Mouse (Mus musculus): ENCODE data around the gene Plekha6. TPM values are rescaled to one million over a fixed set of nuclear protein-coding genes. Genes with fewer than 3 reads are reported as not detected.

Gene Plekha6
- polyA plus RNA-seq, 1 experiment from 2014 or later: 4.6 TPM

DNA sequence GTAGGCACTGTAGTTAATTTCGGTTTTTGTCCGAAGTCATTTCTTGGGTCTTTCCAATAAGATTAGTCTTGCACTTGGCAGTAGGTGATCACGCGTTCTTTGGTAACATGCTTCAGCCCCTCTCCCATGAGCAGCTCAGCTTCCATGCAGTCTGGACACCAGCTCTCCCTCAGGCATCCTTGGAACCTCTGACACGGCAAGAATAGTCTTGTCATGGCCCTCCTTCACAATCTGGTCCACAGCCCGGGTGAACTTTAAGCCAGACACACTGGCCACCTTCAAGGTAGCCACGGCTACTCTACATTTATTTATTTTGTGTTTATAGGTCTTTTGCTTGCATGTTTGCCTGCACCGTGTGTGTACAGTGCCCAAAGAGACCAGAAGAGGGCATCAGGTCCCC lies 15.9 kb upstream of the Plekha6 start:
- H3K4me2 ChIP-seq: no peak overlapping the region
- H3K9me3 ChIP-seq: no peaks in the 10 kb centered on the region
- no peaks in the 10 kb centered on the region for H3K4me1 ChIP-seq
- no peak overlapping the region for H3K9ac ChIP-seq
- no peak for ATAC-seq (ENCODE audit: insufficient number of reproducible peaks, low FRiP score, low TSS enrichment, low read depth)
- WGBS: 90% methylated on average over 8 of the region's 8 CpGs
- no peak overlapping the region for H3K4me3 ChIP-seq
- no peaks in the 10 kb centered on the region for H3K27me3 ChIP-seq
- no peaks in the 10 kb centered on the region for H3K36me3 ChIP-seq
- no peak overlapping the region for H3K27ac ChIP-seq

- Histone ChIP-seq H3K9me3 (no peaks in the 10 kb centered on the region), H3K36me3 (no peaks in the 10 kb centered on the region), H3K4me3 (no peak overlapping the region), H3K4me1 (no peaks in the 10 kb centered on the region), H3K27ac (no peak overlapping the region), H3K9ac (no peak overlapping the region), H3K27me3 (no peaks in the 10 kb centered on the region), H3K4me2 (no peak overlapping the region)
- WGBS: 85% methylated on average over 2 of the region's 2 CpGs
- no peak for ATAC-seq (ENCODE audit: insufficient number of reproducible peaks, low FRiP score, low TSS enrichment, low read depth)
These were observed 13.5 kb upstream of the Plekha6 start for GRCm38 (mm10) chr1:133150556-133150955.

- no peak overlapping the region for H3K4me2 ChIP-seq
- ATAC-seq (ENCODE audit: insufficient number of reproducible peaks, low FRiP score, low TSS enrichment, low read depth): no peak
- 84% methylated on average over 3 of the region's 3 CpGs for WGBS
These were observed 11.8 kb upstream of the Plekha6 start for GRCm38 (mm10) chr1:133152213-133152612.

DNA sequence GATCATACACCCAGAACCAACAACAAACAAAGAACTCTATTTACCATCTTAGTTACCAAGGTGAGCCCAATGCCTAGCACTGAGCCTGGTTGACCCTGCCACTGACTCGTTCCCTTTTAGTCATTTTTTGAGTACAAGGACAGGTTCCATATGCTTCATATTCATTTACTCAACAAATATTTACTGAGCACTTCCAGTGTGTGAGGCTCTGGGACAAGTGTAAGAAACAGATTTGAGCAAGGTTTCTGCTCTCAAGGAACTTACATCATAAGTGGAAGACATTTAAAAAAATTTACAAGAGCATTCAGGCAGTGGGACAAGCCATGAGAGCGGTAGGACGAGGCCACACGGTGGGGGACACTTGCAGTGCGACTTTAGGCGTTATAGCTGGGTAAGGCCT lies 8.7 kb upstream of the Plekha6 start:
- H3K27me3 ChIP-seq: peaks cover 5% of the 10 kb centered on the region; the same call in 1 of the 2 replicates
- H3K9me3 ChIP-seq: no peaks in the 10 kb centered on the region
- H3K4me3 ChIP-seq: no peak overlapping the region
- H3K36me3 ChIP-seq: no peaks in the 10 kb centered on the region
- no peak overlapping the region for H3K9ac ChIP-seq
- H3K4me1 ChIP-seq: peaks cover 7% of the 10 kb centered on the region
- ATAC-seq (ENCODE audit: insufficient number of reproducible peaks, low FRiP score, low TSS enrichment, low read depth): no peak
- H3K4me2 ChIP-seq: no peak overlapping the region
- H3K27ac ChIP-seq: no peak overlapping the region
- 79% methylated on average over 6 of the region's 6 CpGs for WGBS

More at GRCm38 (mm10) chr1:133152213-133152612, 11.8 kb upstream of the Plekha6 start:
- no peaks in the 10 kb centered on the region for H3K4me1 ChIP-seq
- H3K27ac ChIP-seq: no peak overlapping the region
- H3K9ac ChIP-seq: no peak overlapping the region
- H3K27me3 ChIP-seq: no peaks in the 10 kb centered on the region
- H3K36me3 ChIP-seq: no peaks in the 10 kb centered on the region
- no peaks in the 10 kb centered on the region for H3K9me3 ChIP-seq
- no peak overlapping the region for H3K4me3 ChIP-seq

DNA sequence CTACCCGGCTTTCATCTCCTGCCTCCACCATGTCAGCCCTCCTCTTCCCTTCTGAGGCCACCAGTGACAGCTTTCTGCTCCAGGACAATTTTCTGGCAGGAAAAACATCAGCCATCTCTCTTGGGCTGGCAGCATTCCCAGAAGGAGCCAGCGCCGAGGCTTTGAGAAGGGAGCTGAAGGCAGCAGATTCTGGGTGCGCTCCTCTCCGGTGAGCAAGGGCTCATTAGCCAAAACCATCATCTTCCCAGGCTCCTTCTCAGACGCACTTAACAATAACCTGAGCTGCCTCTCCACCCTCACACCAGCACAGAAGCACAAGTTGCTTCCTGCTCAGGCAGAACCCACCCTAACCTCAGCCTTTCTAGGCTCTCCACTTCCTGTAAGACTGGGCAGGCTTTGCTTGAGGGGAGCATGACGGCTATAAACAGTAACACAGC lies 4.9 kb upstream of the Plekha6 start:
- Histone ChIP-seq H3K27me3 (peaks cover 40% of the 10 kb centered on the region), H3K9me3 (no peaks in the 10 kb centered on the region), H3K27ac (peak overlapping the region; percentile 65), H3K9ac (no peak overlapping the region), H3K4me2 (peak overlapping the region; percentile 25), H3K4me3 (no peak overlapping the region), H3K36me3 (no peaks in the 10 kb centered on the region), H3K4me1 (peaks cover 20% of the 10 kb centered on the region)
- 15% methylated on average over 7 of the region's 7 CpGs for WGBS
- no peak for ATAC-seq (ENCODE audit: insufficient number of reproducible peaks, low FRiP score, low TSS enrichment, low read depth)

- 44% methylated on average over 4 of the region's 4 CpGs for WGBS
- H3K27me3 ChIP-seq: peaks cover 58% of the 10 kb centered on the region
- H3K27ac ChIP-seq: no peak overlapping the region
- no peak for ATAC-seq (ENCODE audit: insufficient number of reproducible peaks, low FRiP score, low TSS enrichment, low read depth)
- no peak overlapping the region for H3K9ac ChIP-seq
- no peak overlapping the region for H3K4me3 ChIP-seq
- peaks cover 30% of the 10 kb centered on the region for H3K4me1 ChIP-seq
- H3K4me2 ChIP-seq: no peak overlapping the region
- no peaks in the 10 kb centered on the region for H3K9me3 ChIP-seq
- no peaks in the 10 kb centered on the region for H3K36me3 ChIP-seq
These were observed 2.5 kb upstream of the Plekha6 start for GRCm38 (mm10) chr1:133161559-133161958.

GRCm38 (mm10) chr1:133162046-133162445 lies 2.0 kb upstream of the Plekha6 start:
- WGBS: 55% methylated on average over 10 of the region's 10 CpGs
- H3K4me1 ChIP-seq: peaks cover 30% of the 10 kb centered on the region
- H3K9me3 ChIP-seq: no peaks in the 10 kb centered on the region
- no peak overlapping the region for H3K4me3 ChIP-seq
- no peaks in the 10 kb centered on the region for H3K36me3 ChIP-seq
- no peak for ATAC-seq (ENCODE audit: insufficient number of reproducible peaks, low FRiP score, low TSS enrichment, low read depth)
- H3K4me2 ChIP-seq: no peak overlapping the region
- H3K9ac ChIP-seq: no peak overlapping the region
- H3K27me3 ChIP-seq: peaks cover 60% of the 10 kb centered on the region
- H3K27ac ChIP-seq: no peak overlapping the region

DNA sequence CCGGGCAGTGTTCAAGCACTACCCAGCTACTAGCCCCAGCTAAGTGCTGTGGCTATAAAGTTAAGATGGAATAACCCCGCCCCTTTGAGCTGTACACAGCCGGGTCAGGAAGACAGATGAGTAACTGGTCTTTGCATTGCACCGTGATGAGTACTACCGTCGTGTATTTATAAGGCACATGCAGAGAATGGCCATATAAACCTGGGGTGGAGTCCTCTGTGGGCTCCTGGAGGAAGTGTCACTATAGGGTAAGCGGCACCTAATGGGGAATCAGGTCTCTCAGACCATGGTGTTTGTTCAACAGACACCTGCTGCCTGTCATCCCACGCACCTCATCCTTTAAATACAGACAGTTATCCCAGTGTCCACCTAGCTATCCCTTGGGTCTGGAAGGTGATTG lies 1.0 kb upstream of the Plekha6 start:
- ATAC-seq (ENCODE audit: insufficient number of reproducible peaks, low FRiP score, low TSS enrichment, low read depth): no peak
- H3K4me3 ChIP-seq: no peak overlapping the region
- no peaks in the 10 kb centered on the region for H3K9me3 ChIP-seq
- H3K4me1 ChIP-seq: peaks cover 30% of the 10 kb centered on the region
- WGBS: 38% methylated on average over 8 of the region's 8 CpGs
- no peak overlapping the region for H3K27ac ChIP-seq
- H3K9ac ChIP-seq: no peak overlapping the region
- H3K27me3 ChIP-seq: peaks cover 68% of the 10 kb centered on the region
- no peaks in the 10 kb centered on the region for H3K36me3 ChIP-seq
- peak overlapping the region; percentile 99; the same call in 1 of the 2 replicates for H3K4me2 ChIP-seq

DNA sequence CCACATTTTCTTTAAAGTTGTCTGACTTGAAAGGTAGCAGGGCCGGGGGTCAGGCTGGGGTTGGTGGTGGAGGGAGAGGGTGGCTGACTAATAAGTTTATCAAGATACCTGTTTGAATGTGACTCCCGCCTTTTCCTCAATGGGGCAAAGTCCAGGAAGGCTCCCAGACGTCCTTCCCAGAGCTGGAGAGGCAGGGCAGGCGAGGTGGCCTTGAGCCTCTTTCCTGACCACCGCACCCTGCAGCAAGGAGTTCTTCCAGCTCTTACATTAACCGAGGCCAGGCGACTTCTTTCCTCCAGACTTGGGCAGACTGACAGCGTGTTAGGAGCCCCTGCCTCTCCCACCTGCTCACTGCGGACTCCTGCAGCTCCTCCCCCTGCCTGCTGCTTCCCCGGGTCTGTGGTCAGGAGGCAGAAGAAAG lies 591 bp downstream of the Plekha6 start:
- no peak for ATAC-seq (ENCODE audit: insufficient number of reproducible peaks, low FRiP score, low TSS enrichment, low read depth)
- peak overlapping the region; percentile 99 for H3K4me2 ChIP-seq
- H3K27me3 ChIP-seq: peaks cover 72% of the 10 kb centered on the region
- H3K9me3 ChIP-seq: no peaks in the 10 kb centered on the region
- no peak overlapping the region for H3K9ac ChIP-seq
- H3K27ac ChIP-seq: no peak overlapping the region
- H3K4me3 ChIP-seq: peak overlapping the region; percentile 53
- WGBS: 3% methylated on average over 10 of the region's 10 CpGs
- peaks cover 22% of the 10 kb centered on the region for H3K4me1 ChIP-seq
- H3K36me3 ChIP-seq: no peaks in the 10 kb centered on the region

DNA sequence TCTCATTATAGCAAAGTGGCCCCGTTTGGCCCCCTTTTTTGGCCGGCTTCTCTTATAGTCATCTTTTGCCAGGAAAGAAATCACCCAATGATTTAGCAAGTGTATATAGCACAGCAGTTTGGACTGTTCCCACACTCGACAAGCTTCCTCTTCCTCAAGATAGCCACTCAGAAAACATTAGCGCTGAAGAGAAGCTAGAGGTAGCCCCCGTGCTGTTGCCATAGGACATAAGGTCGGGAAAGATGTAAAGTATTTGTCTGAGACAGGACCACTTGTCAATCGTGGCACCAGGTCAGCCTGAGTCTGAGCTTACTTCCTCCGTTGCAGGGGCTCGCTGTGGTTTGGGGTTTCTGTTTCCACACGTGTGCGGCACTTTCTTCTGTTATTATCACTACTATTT lies 1.1 kb downstream of the Plekha6 start:
- peak overlapping the region; percentile 99 for H3K4me2 ChIP-seq
- peaks cover 75% of the 10 kb centered on the region for H3K27me3 ChIP-seq

GRCm38 (mm10) chr1:133168318-133169060 lies 4.5 kb downstream of the Plekha6 start:
- Histone ChIP-seq H3K9me3 (no peaks in the 10 kb centered on the region), H3K9ac (no peak overlapping the region), H3K4me2 (no peak overlapping the region), H3K27ac (no peak overlapping the region), H3K36me3 (no peaks in the 10 kb centered on the region), H3K4me1 (peaks cover 17% of the 10 kb centered on the region), H3K27me3 (peaks cover 55% of the 10 kb centered on the region), H3K4me3 (no peak overlapping the region)
- WGBS: 41% methylated on average over 19 of the region's 19 CpGs
- ATAC-seq (ENCODE audit: insufficient number of reproducible peaks, low FRiP score, low TSS enrichment, low read depth): no peak

More for the DNA sequence above, 1.1 kb downstream of the Plekha6 start:
- 30% methylated on average over 11 of the region's 11 CpGs for WGBS
- Histone ChIP-seq H3K36me3 (no peaks in the 10 kb centered on the region), H3K27ac (no peak overlapping the region), H3K9me3 (no peaks in the 10 kb centered on the region), H3K4me3 (peak overlapping the region; percentile 53; the same call in 1 of the 2 replicates), H3K9ac (no peak overlapping the region), H3K4me1 (peaks cover 22% of the 10 kb centered on the region)
- ATAC-seq (ENCODE audit: insufficient number of reproducible peaks, low FRiP score, low TSS enrichment, low read depth): no peak

- WGBS: 69% methylated on average over 8 of the region's 8 CpGs
- no peak overlapping the region for H3K9ac ChIP-seq
- ATAC-seq (ENCODE audit: insufficient number of reproducible peaks, low FRiP score, low TSS enrichment, low read depth): no peak
These were observed 6.2 kb downstream of the Plekha6 start for GRCm38 (mm10) chr1:133170196-133170595.

More at GRCm38 (mm10) chr1:133170196-133170595, 6.2 kb downstream of the Plekha6 start:
- peaks cover 37% of the 10 kb centered on the region for H3K27me3 ChIP-seq
- H3K27ac ChIP-seq: no peak overlapping the region
- H3K4me2 ChIP-seq: no peak overlapping the region
- no peaks in the 10 kb centered on the region for H3K36me3 ChIP-seq
- H3K9me3 ChIP-seq: no peaks in the 10 kb centered on the region
- H3K4me3 ChIP-seq: no peak overlapping the region
- H3K4me1 ChIP-seq: 0 out of 2 replicates have a peak, but pooled peaks cover under 1% of the 10 kb centered on the region
